Comparison of ENCODE assay signal across 17 mouse cellular contexts in the genomic region with DNA sequence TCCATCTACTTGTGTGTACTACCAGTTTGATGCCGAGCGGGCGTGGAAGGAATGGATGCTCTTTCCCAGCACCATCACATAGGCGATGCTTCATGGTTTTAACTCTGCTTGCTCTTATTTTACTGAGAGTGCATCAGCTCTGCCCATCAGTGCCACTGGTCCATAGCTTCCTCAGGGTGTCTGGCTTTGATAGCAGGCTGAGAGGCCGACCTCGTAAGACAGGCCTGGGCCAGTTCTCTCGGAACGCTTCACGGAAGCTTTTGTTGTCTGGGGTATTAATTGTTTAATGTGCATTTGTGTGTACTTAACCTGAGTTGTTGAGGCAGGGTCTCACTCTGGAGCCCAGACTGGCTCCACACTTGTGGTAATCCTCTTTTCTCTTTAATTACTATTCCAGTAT.
"Had no signal": no experiment of that assay in that cellular context is flagged by ENCODE, and none has a peak within 500 bp of the region (broad histone marks: within the 10 kb centered on the region; RNA-seq: fewer than 3 reads in every experiment).

No protein-coding gene starts in this region.

- H3K4me3 ChIP-seq: neural tube, embryonic 12.5 days; neural tube, embryonic 13.5 days; neural tube, embryonic 15.5 days; stomach, embryonic 15.5 days had no signal

- H3K4me2 ChIP-seq: neural tube, embryonic 12.5 days; neural tube, embryonic 13.5 days; neural tube, embryonic 15.5 days; stomach, embryonic 15.5 days had no signal

- DNase-seq: retina, postnatal 1 day; right cerebral cortex, adult 18-20 months; right cerebral cortex, postnatal 14 days; right cerebral cortex, postnatal 25 days; right cerebral cortex, postnatal 4 days; spleen, adult 18-20 months; thymus, adult 18-20 months; thymus, adult 2 months; thymus, postnatal 14 days; thymus, postnatal 25 days; thymus, postnatal 36 days; thymus, postnatal 4 days had no signal

- H3K36me3 ChIP-seq: neural tube, embryonic 12.5 days; neural tube, embryonic 13.5 days; stomach, embryonic 15.5 days had no signal

- H3K27ac ChIP-seq: neural tube, embryonic 12.5 days; neural tube, embryonic 13.5 days; neural tube, embryonic 15.5 days; stomach, embryonic 15.5 days; stomach, postnatal 0 days had no signal

- H3K9me3 ChIP-seq: neural tube, embryonic 12.5 days; neural tube, embryonic 13.5 days; neural tube, embryonic 15.5 days; stomach, embryonic 15.5 days had no signal

- H3K27me3 ChIP-seq: neural tube, embryonic 12.5 days; neural tube, embryonic 15.5 days; stomach, embryonic 15.5 days had no signal

- H3K4me1 ChIP-seq: neural tube, embryonic 12.5 days; stomach, embryonic 15.5 days had no signal

- H3K9ac ChIP-seq: neural tube, embryonic 12.5 days; neural tube, embryonic 13.5 days; neural tube, embryonic 15.5 days; stomach, embryonic 15.5 days had no signal
